Mouse (Mus musculus) right cerebral cortex, postnatal 36 days (tissue): ENCODE results near the gene Mzf1.

ENCODE experiments used
- DNase-seq, 2 experiments: peaks; one replicate each; pipeline ENCODE4 v3.0.0; 2022; ENCODE audit warnings: low spot score in 2 of 2, mixed read lengths in 1 of 2

Mzf1 gene

GRCm38 (mm10) chr7:13003380-13003779 lies 51.2 kb downstream of the Mzf1 start:
- DNase-seq, result no peak

DNA sequence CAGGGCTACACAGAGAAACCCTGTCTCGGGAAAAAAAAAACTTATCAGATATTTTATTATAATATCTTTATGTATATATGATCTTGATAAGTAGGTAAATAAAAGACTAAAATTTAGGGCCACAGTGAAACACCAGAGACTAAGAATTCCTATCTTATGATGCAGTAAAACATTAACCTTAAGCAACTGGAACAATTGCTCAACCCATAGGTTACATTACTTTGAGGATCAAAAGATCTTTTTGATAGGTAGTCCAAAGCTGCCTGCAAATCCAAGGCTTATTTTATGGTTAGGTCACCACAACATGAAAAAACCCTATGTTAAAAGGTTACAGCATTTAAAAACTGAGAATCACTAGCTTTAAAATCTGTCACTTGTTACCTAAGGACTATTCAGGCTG lies 53.0 kb downstream of the Mzf1 start:
- no peak for DNase-seq

GRCm38 (mm10) chr7:12998851-12999250 lies 55.7 kb downstream of the Mzf1 start, which contains the start of gene Trim28:
Gene Trim28 (plus strand): TSS chr7:12999114.
- DNase-seq, result no peak

DNA sequence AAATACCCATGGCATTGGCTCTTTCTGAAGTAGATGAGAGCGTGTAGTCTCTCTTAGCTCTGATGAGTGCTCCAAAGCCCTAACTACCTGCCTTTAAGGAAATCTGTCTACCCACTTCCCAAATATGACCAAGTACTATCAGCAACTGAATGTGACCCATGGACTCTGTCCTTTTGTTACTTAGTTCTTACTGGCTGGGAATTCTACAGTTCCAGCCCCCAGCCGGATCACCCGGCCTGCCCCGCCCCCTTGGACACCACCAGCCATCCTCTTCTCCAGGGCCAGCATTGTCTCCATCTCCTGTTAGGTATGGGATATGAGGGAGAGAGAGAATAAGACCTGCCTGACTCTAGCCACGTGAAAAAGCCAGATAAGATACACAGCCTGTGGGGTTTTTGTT lies 56.5 kb downstream of the Mzf1 start, which contains the start of gene Slc27a5:
TSS of gene Slc27a5 (minus strand) at position 140 of the 400 bp plus-strand sequence.
- DNase-seq, result no peak

GRCm38 (mm10) chr7:12997230-12997629 lies 57.3 kb downstream of the Mzf1 start:
- no peak for DNase-seq

GRCm38 (mm10) chr7:12995862-12996261 lies 58.7 kb downstream of the Mzf1 start:
- DNase-seq, result no peak

DNA sequence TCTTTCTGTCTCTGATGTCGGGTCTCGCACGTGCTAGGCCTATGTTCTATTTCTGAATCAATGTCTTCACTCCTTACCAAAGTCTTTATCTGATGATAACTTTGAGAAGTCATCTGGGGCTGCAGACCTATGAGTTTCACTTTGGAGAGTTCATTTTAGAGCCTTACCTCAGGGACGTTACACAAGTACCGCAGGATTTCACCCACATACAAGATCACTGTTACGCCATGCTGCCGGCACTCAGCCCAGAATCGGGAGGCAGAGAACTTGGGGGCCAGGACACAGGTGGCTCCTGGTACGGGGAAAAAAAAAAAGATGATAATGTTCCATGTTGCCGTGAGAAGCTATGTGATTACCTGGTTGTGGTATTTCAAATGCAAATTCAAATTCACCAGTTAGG lies 61.4 kb downstream of the Mzf1 start:
- DNase-seq, result no peak
